Mouse (Mus musculus): ENCODE measurements around the gene Map3k3.

- TF ChIP-seq CTCF (IDR thresholded peaks at IDR 0.05; ENCODE audit: low read depth, low read length) (no peak), POLR2A (IDR thresholded peaks at IDR 0.05; ENCODE audit: borderline replicate concordance, low read depth, low read length) (no peak)
Observed at GRCm38 (mm10) chr11:106176372-106176771, 92.0 kb downstream of the Map3k3 start.
